Mouse (Mus musculus) liver, postnatal 0 days (tissue): Measurements from ENCODE around the gene Nkiras1.

ENCODE experiments used
- CTCF ChIP-seq: sonication (generic); IDR thresholded peaks from 2 replicates; pipeline ENCODE4 v1.5.1; 2016; ENCODE audit warnings: antibody characterized with exemption, low read depth
- EP300 ChIP-seq: IDR thresholded peaks from 2 replicates; pipeline ENCODE4 v1.6.1; 2016; ENCODE audit warnings: antibody characterized with exemption, low read depth, mild to moderate bottlenecking

- TF ChIP-seq CTCF (no peak), EP300 (no peak)
These were observed 730 bp downstream of the Nkiras1 start for GRCm38 (mm10) chr14:18271666-18272065.
